Mouse (Mus musculus) C3H10T1/2 (cell line): ENCODE results near the gene C9. TPM values are rescaled to one million over a fixed set of nuclear protein-coding genes. Genes with fewer than 3 reads are reported as not detected.

ENCODE experiments used
- polyA plus RNA-seq, 2 experiments: library from polyadenylated mRNA; unstranded; fragments of >200 nt; fragmentation: generic; extraction: Trizol; gene quantifications; one replicate each; pipeline ENCODE4 v1.2.1; 2012; ENCODE audit warnings: missing spikeins in 2 of 2

C9 gene
- polyA plus RNA-seq: not detected

GRCm38 (mm10) chr15:6445135-6445534 is at the start of gene C9:
TSS of gene C9 (plus strand) at chr15:6445327.

GRCm38 (mm10) chr15:6522653-6523167 is 77.6 kb downstream of the C9 start, which contains the start of gene Fyb:
TSS of gene Fyb (plus strand) at chr15:6522853.

Other genes starting within 250 kb of the C9 start
- gene Dab2, start 145.5 kb upstream of the C9 start, polyA plus RNA-seq: 10 to 100 TPM; 11.7 to 72.2 TPM
- 100 to 1,000 TPM; 125 to 173 TPM for gene Fyb, start 77.5 kb downstream of the C9 start, polyA plus RNA-seq